Mouse (Mus musculus) cerebellum, adult 11-12 months (tissue): ENCODE results near the gene Ltbr.
"Not testable (repeated sequence)": the region's sequence is repeated elsewhere in the genome, so short reads cannot be mapped to it uniquely, and the experiment has no call there.

Experiments
- DNase-seq: peaks from one replicate; pipeline ENCODE4 v3.0.0; 2022

Ltbr gene

DNA sequence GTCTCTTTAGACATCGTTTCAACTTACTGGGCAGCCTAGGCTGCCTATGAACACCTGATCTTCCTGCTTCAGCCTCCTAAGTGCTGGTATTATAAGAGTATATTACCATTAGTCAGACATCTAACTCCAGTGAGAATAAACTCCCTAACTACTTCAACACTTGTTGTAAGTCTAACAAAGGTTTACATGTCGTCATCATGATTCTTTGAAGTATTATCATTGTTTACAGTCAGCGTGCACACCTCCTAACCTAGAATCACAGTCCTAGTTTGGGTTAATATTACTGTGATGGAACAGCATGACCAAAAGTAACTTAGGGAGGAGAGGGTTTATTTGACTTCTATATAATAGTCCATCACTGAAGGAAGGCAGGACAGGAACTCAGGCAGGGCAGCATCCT is 46.2 kb downstream of the Ltbr start:
- DNase-seq = no peak

DNA sequence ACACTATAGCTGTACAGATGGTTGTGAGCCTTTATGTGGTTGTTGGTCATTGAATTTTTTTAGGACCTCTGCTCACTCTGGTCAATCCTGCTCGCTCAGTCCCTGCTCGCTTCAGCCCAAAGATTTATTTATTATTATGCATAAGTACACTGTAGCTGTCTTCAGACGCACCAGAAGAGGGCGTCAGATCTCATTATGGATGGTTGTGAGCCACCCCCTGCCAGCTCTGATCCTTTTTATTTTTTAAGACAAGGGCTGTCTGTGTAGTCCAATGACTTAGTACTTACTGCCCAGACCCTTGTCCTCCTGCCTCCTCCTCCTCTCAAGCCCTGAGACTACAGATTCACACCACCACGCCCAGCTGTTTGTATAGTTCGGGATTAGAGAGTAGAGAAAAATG is 47.1 kb downstream of the Ltbr start:
- DNase-seq = not testable (repeated sequence)

DNA sequence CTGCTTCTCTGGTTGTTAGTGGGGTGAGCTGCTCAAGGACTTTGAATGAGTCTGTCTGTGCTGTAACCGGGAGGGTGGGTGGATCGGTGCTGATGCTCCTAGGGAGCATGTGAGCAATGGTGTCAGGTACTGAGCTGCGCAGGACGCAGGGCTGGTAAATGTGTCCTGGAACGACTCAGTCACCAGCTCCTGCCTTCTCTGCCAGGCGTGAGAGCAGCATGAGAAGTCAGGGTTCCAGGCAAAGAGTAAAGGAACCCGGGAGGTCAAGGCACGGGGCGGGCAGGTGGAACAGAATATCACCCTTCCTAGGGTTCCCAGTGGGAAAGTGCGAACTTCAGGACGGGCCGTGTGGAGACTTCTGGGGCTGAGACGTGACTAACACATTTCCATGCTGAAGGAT is 47.6 kb downstream of the Ltbr start:
- no peak for DNase-seq

DNA sequence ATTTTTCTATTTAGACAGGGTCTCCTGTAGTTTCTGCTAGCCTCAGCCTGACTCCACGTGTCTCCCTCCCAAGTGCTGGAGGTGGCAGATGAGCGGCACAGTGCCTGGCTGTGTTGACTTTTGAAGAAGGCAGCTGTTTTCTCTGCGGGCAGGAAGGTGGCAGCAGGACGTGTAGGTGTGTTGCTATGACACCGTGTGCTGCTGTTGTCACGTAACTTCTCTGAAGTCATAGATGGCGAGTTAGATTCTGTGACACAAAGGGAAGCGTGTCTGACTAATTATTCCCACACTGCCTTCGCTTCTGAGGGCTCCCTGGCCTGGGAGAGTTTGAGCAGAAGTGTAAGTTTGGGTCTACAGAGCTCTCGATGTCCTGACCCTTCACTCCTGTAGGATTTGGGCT is 48.4 kb downstream of the Ltbr start:
- DNase-seq = no peak

DNA sequence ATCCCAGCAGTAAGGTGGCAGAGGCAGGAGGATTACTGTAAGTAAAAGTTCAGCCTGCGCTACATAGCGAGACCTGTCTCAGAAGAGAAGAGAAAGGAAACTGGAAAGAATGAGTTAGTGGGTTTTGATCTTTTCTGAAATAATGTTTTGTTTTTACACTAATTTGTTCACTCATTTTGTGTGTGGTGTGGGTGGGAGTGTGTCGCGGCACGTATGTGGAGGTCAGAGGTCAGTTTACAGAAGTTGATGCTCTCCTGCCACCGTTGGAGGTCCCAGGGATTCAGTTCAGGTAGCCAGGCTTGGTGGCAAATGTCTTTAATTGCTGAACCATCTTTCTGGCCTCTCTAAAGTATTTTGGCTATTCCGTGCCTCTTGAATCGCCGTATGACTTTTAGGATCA is 49.5 kb downstream of the Ltbr start:
- no peak for DNase-seq

DNA sequence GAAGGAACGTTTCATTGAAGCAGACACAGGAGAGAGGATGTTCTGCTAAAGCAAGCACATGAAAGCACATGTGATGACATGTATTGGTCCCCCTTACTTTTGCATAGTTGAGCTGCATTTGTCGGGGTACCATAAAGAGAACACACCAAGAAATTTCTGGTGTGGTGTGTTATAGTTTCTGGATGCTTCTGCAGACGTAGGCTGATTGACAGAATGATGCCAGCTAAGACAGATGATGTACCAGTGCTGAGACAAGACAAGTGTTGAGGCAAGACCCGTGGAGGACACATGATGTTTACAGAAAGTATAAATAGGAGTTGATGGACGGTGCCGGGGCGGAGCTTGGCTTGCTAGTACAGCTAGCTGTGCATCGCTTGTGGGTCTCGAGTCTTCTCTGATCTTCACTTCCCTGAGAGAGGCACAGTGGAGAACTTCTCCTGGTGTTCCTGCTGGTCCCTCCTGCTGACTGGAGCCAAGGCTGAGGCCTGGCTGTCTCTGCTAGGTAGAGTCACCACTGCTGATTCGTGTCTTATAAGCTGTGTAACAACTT is 53.6 kb downstream of the Ltbr start:
- DNase-seq = no peak
